Mouse (Mus musculus) liver, embryonic 13.5 days (tissue): ENCODE measurements around the gene Slc25a51. TPM values are rescaled to one million over a fixed set of nuclear protein-coding genes. Genes with fewer than 3 reads are reported as not detected.
"Not testable (repeated sequence)": the region's sequence is repeated elsewhere in the genome, so short reads cannot be mapped to it uniquely, and the experiment has no call there.

Experiments
- ATAC-seq: fragments of 200-750 bp; cut with Nextera tagmentation; 2 replicates; pipeline ENCODE4 v1.8.0; 2017; ENCODE audit warnings: low read depth, mild to moderate bottlenecking, moderate number of reproducible peaks, moderate library complexity
- DNase-seq: peaks from one replicate; pipeline ENCODE4 v3.0.0; 2022
- H3K27ac ChIP-seq: fragments of 300-500 bp; sonication (generic); 2 replicates; pipeline ENCODE4 v1.5.1; 2015; ENCODE audit warnings: moderate library complexity, mild to moderate bottlenecking, inconsistent platforms
- H3K27me3 ChIP-seq: fragments of 300-500 bp; sonication (generic); 2 replicates; pipeline ENCODE4 v1.6.1; 2015; ENCODE audit warnings: mild to moderate bottlenecking, inconsistent platforms
- H3K36me3 ChIP-seq: fragments of 300-500 bp; sonication (generic); 2 replicates; pipeline ENCODE4 v1.6.1; 2015; ENCODE audit warnings: mild to moderate bottlenecking, inconsistent platforms
- H3K4me1 ChIP-seq: fragments of 300-500 bp; sonication (generic); replicated peaks from 2 replicates; pipeline ENCODE4 v1.6.1; 2015; ENCODE audit warnings: inconsistent platforms
- H3K4me2 ChIP-seq: fragments of 300-500 bp; sonication (generic); 2 replicates; pipeline ENCODE4 v1.6.1; 2015; ENCODE audit warnings: inconsistent platforms, mild to moderate bottlenecking, moderate library complexity
- H3K4me3 ChIP-seq: fragments of 300-500 bp; sonication (generic); replicated peaks from 2 replicates; pipeline ENCODE4 v1.5.1; 2015; ENCODE audit warnings: mild to moderate bottlenecking, inconsistent platforms
- H3K9ac ChIP-seq: fragments of 300-500 bp; sonication (generic); 2 replicates; pipeline ENCODE4 v1.6.1; 2015; ENCODE audit warnings: mild to moderate bottlenecking, inconsistent platforms
- H3K9me3 ChIP-seq: fragments of 300-500 bp; sonication (generic); replicated peaks from 2 replicates; pipeline ENCODE4 v1.6.1; 2016; ENCODE audit warnings: inconsistent platforms
- WGBS: fragments of 180-500 bp; shearing (Covaris S2); methylation state at CpG from one replicate; pipeline ENCODE4 v1.1.7; 2015; ENCODE audit not compliant: insufficient replicate concordance; 5-methylcytosine and 5-hydroxymethylcytosine counted together
- polyA plus RNA-seq: library from polyadenylated mRNA; unstranded; fragments of >200 nt; fragmentation: Nextera tagmentation; extraction: Ambion mirVana; gene quantifications from 2 replicates; pipeline ENCODE4 v1.2.1, GENCODE M21; 2015

Gene Slc25a51
- polyA plus RNA-seq, 1 experiment from 2014 or later, result 64.9 TPM

DNA sequence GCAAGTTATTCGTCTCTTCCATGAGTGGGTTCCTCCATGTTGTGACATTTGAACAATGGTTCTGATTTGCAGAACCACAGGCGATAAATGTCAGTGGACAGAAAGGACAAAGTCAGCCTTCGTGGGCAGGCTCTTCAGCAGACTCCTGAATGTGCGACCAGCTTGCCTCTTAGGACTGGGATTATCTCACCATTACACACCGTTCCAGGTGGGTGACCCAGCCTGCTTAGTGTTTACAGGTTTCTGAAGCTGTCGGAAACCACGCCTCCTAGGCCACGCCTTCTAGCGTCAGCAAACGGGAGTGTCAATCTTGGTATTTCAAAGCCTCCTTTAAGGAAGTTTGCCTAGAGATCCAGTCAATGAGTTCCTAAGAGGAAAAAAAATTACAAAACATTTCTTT is 704 bp upstream of the Slc25a51 start:
- Histone ChIP-seq H3K36me3 (peaks cover 10% of the 10 kb centered on the region), H3K4me3 (peak overlapping the region; percentile 98), H3K4me1 (peaks cover 50% of the 10 kb centered on the region), H3K9ac (peak overlapping the region; percentile 100), H3K4me2 (peak overlapping the region; percentile 77), H3K9me3 (no peaks in the 10 kb centered on the region), H3K27ac (peak overlapping the region; percentile 98), H3K27me3 (peaks cover 31% of the 10 kb centered on the region)
- ATAC-seq, result peak; percentile 53
- DNase-seq, result peak; percentile 84
- 1% methylated on average over 10 of the region's 10 CpGs for WGBS

DNA sequence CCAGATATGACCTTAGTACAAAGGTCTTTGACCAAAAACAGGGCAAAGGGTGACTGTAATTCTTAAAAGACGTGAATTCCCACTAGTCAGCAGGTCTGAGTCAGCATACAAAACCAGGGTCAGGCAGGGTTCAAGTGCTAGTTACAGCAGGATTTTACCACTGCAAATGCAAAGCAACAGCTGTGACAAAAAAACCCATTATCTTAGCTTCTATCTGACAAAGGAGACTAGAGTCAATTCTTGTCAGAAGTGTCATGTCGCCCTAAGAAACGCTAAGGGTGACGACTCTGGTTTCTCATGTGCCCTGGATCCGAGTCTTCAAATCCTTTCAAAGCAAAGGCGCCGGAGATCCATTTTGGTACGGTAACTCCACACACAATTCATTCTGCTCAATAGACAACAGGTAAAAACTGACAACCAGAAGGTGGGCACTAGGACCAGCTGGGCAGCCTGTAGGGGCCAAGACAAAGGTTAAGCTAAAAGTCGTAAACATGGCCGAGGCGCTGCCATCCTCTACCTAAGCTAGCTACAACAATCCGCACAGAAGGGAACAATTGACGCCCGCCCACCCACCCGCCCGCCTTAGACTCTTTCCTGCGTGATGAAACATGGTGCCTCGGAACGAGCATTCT is 747 bp downstream of the Slc25a51 start:
- H3K4me3 ChIP-seq, result peak overlapping the region; percentile 98
- peaks cover 25% of the 10 kb centered on the region for H3K27me3 ChIP-seq
- peaks cover 64% of the 10 kb centered on the region for H3K4me1 ChIP-seq
- no peaks in the 10 kb centered on the region for H3K9me3 ChIP-seq
- peak; percentile 39 for DNase-seq
- H3K4me2 ChIP-seq, result peak overlapping the region; percentile 77
- peak overlapping the region; percentile 98 for H3K27ac ChIP-seq
- 2% methylated on average over 19 of the region's 19 CpGs for WGBS
- peaks cover 25% of the 10 kb centered on the region for H3K36me3 ChIP-seq
- H3K9ac ChIP-seq, result peak overlapping the region; percentile 100
- no peak for ATAC-seq

GRCm38 (mm10) chr4:45407001-45407702 is 1.4 kb downstream of the Slc25a51 start:
- no peaks in the 10 kb centered on the region for H3K9me3 ChIP-seq
- 16% methylated on average over 5 of the region's 5 CpGs for WGBS
- H3K4me3 ChIP-seq, result peak overlapping the region; percentile 98
- H3K4me1 ChIP-seq, result peaks cover 71% of the 10 kb centered on the region
- H3K27me3 ChIP-seq, result peaks cover 21% of the 10 kb centered on the region
- H3K4me2 ChIP-seq, result peak overlapping the region; percentile 77
- peak overlapping the region; percentile 98 for H3K27ac ChIP-seq
- H3K9ac ChIP-seq, result peak overlapping the region; percentile 100
- peaks cover 31% of the 10 kb centered on the region for H3K36me3 ChIP-seq
- peak; percentile 61 for DNase-seq
- ATAC-seq, result peak; percentile 33

DNA sequence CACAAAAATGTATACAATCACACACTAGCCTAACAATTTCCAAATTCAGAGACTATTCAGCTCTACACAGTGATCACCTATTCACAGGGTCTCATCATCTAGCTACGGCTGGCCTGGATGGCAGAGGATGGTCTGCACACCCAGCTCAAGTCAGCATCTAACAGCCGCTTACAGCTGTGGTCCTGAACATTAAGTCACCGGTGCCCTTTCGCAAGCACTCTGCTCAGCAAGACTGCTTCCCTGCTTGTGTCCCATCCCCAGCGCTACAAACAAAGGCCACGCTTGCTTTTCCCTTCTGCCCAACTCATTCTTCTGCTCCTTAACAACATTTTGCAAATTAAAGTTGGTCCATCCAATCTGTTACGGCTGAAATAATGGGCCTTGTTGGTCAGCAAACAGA is 2.2 kb downstream of the Slc25a51 start:
- peaks cover 38% of the 10 kb centered on the region for H3K36me3 ChIP-seq
- H3K4me3 ChIP-seq, result peak overlapping the region; percentile 98
- peaks cover 13% of the 10 kb centered on the region for H3K27me3 ChIP-seq
- H3K4me2 ChIP-seq, result peak overlapping the region; percentile 77
- no peak for DNase-seq
- H3K9ac ChIP-seq, result peak overlapping the region; percentile 100
- no peak for ATAC-seq
- H3K4me1 ChIP-seq, result peaks cover 76% of the 10 kb centered on the region
- no peaks in the 10 kb centered on the region for H3K9me3 ChIP-seq
- 77% methylated on average over 7 of the region's 7 CpGs for WGBS
- H3K27ac ChIP-seq, result peak overlapping the region; percentile 98

DNA sequence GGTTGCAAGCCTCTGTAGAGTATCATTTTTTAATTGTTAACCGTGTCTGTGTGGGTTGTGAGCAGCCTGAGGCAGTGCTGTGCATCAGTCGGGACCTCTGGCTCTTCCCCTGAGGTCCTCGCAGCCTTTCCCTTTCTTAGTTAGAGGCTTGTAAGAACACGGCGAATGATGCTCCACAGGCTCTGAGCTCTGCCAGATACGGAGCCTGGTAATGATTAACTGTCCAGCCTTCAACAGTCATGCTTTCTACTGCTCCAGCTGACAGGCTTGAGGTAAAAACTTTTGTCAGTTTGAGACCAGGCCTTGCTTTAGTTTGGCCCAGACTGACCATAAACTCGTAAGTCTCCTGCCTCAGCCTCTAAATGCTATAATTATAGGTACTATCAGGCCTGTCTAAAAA is 3.3 kb downstream of the Slc25a51 start:
- peak overlapping the region; percentile 14 for H3K4me3 ChIP-seq
- DNase-seq, result no peak
- no peak for ATAC-seq
- 72% methylated on average over 7 of the region's 7 CpGs for WGBS
- H3K4me1 ChIP-seq, result peaks cover 78% of the 10 kb centered on the region
- H3K4me2 ChIP-seq, result peak overlapping the region; percentile 38
- H3K27ac ChIP-seq, result peak overlapping the region; percentile 96
- no peaks in the 10 kb centered on the region for H3K9me3 ChIP-seq
- H3K9ac ChIP-seq, result peak overlapping the region; percentile 42
- H3K36me3 ChIP-seq, result peaks cover 47% of the 10 kb centered on the region
- peaks cover 4% of the 10 kb centered on the region; the same call in 1 of the 2 replicates for H3K27me3 ChIP-seq

DNA sequence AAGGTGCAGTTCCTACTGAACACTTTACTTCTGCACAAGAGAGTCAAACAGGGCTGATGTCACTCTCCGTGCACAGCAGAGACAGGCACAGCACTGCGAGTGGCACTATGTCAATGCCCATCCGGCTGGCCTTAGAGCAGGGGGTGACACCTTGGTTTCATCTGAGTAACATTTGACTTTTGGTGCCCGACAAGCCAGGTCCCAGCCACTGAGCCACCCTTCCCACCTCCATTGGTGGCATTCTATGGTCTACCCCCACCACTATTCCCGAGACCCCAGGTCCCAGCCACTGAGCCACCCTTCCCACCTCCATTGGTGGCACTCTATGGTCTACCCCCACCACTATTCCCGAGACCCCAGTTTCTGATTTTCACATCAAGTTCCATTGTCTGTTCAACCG is 4.5 kb downstream of the Slc25a51 start:
- H3K4me2 ChIP-seq, result peak overlapping the region; percentile 67
- H3K9me3 ChIP-seq, result no peaks in the 10 kb centered on the region
- peak overlapping the region; percentile 67 for H3K9ac ChIP-seq
- peak overlapping the region; percentile 96 for H3K27ac ChIP-seq
- DNase-seq (no peak), ATAC-seq (no peak)
- H3K27me3 ChIP-seq, result no peaks in the 10 kb centered on the region
- peaks cover 59% of the 10 kb centered on the region for H3K36me3 ChIP-seq
- H3K4me1 ChIP-seq, result peaks cover 67% of the 10 kb centered on the region
- H3K4me3 ChIP-seq, result peak overlapping the region; percentile 40; the same call in 1 of the 2 replicates
- 90% methylated on average over 7 of the region's 7 CpGs for WGBS

- peaks cover 65% of the 10 kb centered on the region for H3K36me3 ChIP-seq
- H3K9ac ChIP-seq, result peak overlapping the region; percentile 67
- H3K4me3 ChIP-seq, result peak overlapping the region; percentile 40
- ATAC-seq (no peak), DNase-seq (no peak)
- H3K9me3 ChIP-seq, result no peaks in the 10 kb centered on the region
- H3K27me3 ChIP-seq, result no peaks in the 10 kb centered on the region
- WGBS, result 35% methylated on average over 7 of the region's 7 CpGs
- H3K4me1 ChIP-seq, result peaks cover 64% of the 10 kb centered on the region
- H3K27ac ChIP-seq, result peak overlapping the region; percentile 96
- H3K4me2 ChIP-seq, result peak overlapping the region; percentile 67
Observed at GRCm38 (mm10) chr4:45403499-45403878, 5.1 kb downstream of the Slc25a51 start.

DNA sequence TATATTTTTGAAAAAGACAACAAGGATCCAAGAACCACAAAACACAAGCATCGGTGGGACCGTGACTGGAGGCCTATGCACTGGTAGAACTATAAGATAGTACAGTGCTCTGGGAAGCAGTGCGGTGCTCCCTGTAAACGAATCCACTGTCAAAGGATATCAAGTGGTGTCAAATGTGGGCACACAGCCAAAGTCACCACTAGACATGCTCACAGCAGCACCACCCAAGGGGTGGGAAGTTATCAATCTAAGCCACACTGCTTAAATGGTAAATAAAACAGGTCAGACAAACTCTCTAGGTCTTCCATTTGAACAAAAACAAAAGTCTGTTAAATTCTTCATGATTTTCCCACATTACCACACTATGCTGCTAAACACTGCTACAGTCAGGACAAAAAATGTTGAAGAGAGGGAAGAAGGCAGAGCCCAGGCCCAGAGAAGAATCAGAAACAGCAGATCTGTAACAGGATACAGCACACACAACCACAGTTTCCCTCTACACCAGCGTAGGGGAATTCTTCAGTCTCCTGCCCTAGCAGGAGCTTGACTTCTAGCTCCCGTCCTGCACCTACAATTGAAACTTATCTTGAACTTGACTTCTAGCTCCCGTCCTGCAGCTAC is 5.6 kb downstream of the Slc25a51 start:
- peak overlapping the region; percentile 40 for H3K4me3 ChIP-seq
- peak; percentile 89 for ATAC-seq
- no peaks in the 10 kb centered on the region for H3K27me3 ChIP-seq
- WGBS, result 18% methylated on average over 7 of the region's 7 CpGs
- H3K27ac ChIP-seq, result peak overlapping the region; percentile 96
- H3K9me3 ChIP-seq, result no peaks in the 10 kb centered on the region
- peak; percentile 60 for DNase-seq
- peaks cover 70% of the 10 kb centered on the region for H3K36me3 ChIP-seq
- peak overlapping the region; percentile 67 for H3K9ac ChIP-seq
- H3K4me1 ChIP-seq, result peaks cover 66% of the 10 kb centered on the region
- H3K4me2 ChIP-seq, result peak overlapping the region; percentile 67

DNA sequence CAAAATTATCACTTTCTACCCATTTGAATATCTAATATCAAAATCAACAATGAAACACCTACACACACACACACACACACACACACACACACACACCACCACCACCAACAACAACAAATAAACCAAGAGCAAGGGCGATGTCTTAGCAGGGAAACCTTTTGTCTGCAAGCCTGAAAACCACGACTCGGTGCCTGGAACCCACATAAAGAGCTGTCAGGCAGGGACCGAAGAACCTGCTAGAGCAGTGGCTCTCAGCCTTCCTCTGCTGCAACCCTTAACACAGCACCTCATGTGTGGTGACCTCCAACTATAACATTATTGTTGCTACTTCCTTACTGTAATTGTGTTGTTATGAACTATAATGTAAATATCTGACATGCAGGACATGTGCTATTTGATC is 6.3 kb downstream of the Slc25a51 start:
- Histone ChIP-seq H3K9me3 (no peaks in the 10 kb centered on the region), H3K4me3 (peak overlapping the region; percentile 40), H3K4me2 (peak overlapping the region; percentile 67), H3K27me3 (no peaks in the 10 kb centered on the region), H3K27ac (peak overlapping the region; percentile 96), H3K9ac (peak overlapping the region; percentile 67), H3K4me1 (peaks cover 64% of the 10 kb centered on the region), H3K36me3 (peaks cover 77% of the 10 kb centered on the region)
- ATAC-seq, result no peak
- WGBS, result 73% methylated on average over 4 of the region's 4 CpGs
- DNase-seq, result no peak

GRCm38 (mm10) chr4:45399421-45400210 is 8.9 kb downstream of the Slc25a51 start:
- H3K36me3 ChIP-seq, result peaks cover 95% of the 10 kb centered on the region

GRCm38 (mm10) chr4:45398315-45398714 is 10.3 kb downstream of the Slc25a51 start:
- H3K9ac ChIP-seq, H3K9me3 ChIP-seq, H3K27ac ChIP-seq, H3K4me3 ChIP-seq, H3K4me2 ChIP-seq, ATAC-seq, H3K27me3 ChIP-seq, DNase-seq: not testable (repeated sequence)
- Histone ChIP-seq H3K36me3 (peaks cover 91% of the 10 kb centered on the region), H3K4me1 (peaks cover 26% of the 10 kb centered on the region)
- 83% methylated on average over 5 of the region's 5 CpGs for whole genome bisulfite sequencing

More at GRCm38 (mm10) chr4:45399421-45400210, 8.9 kb downstream of the Slc25a51 start:
- no peak for ATAC-seq
- Histone ChIP-seq H3K4me2 (no peak overlapping the region), H3K4me1 (peaks cover 39% of the 10 kb centered on the region), H3K27ac (no peak overlapping the region), H3K9ac (no peak overlapping the region), H3K27me3 (no peaks in the 10 kb centered on the region), H3K4me3 (no peak overlapping the region), H3K9me3 (no peaks in the 10 kb centered on the region)
- 93% methylated on average over 45 of the region's 45 CpGs for whole genome bisulfite sequencing
- DNase-seq, result no peak
